Mouse (Mus musculus) layer of hippocampus, postnatal 36 days (tissue): Measurements from ENCODE around the gene Olfr738. TPM values are rescaled to one million over a fixed set of nuclear protein-coding genes. Genes with fewer than 3 reads are reported as not detected.

ENCODE experiments used
- DNase-seq, 2 experiments: peaks; one replicate each; pipeline ENCODE4 v3.0.0; 2022
- total RNA-seq, 2 experiments: library from RNA; stranded (reverse); gene quantifications; 2 replicates each; pipeline ENCODE4 v1.2.3; 2021

Olfr738 gene
- not detected for total RNA-seq

- DNase-seq: no peak
These were observed at the start of gene Olfr738 for GRCm38 (mm10) chr14:50407268-50407667. TSS of gene Olfr738 (plus strand) at chr14:50407568.

GRCm38 (mm10) chr14:50357593-50357992 is 49.8 kb upstream of the Olfr738 start, which contains the start of gene Tlr11:
TSS of gene Tlr11 (plus strand) at chr14:50357914.
- no peak for DNase-seq

- DNase-seq: no peak
These were observed 46.9 kb upstream of the Olfr738 start for GRCm38 (mm10) chr14:50360480-50360879.

- DNase-seq: no peak
These were observed 43.8 kb upstream of the Olfr738 start for GRCm38 (mm10) chr14:50363561-50363960.

GRCm38 (mm10) chr14:50380863-50381262 is 26.5 kb upstream of the Olfr738 start, which contains the start of gene Olfr736:
TSS of gene Olfr736 (plus strand) at chr14:50381163.
- DNase-seq: no peak

- DNase-seq: no peak
These were observed 11.0 kb downstream of the Olfr738 start, which contains the start of gene Olfr739 for GRCm38 (mm10) chr14:50418326-50418725. TSS of gene Olfr739 (plus strand) at chr14:50418626.

- DNase-seq: no peak
These were observed 37.9 kb downstream of the Olfr738 start, which contains the start of gene Olfr740 for GRCm38 (mm10) chr14:50445245-50445644. TSS of gene Olfr740 (plus strand) at chr14:50445545.

Other genes with a start within 250 kb of the Olfr738 start
- gene Olfr730, start 219.4 kb upstream of the Olfr738 start, total RNA-seq: not detected
- not detected for gene Olfr731, start 165.7 kb upstream of the Olfr738 start, total RNA-seq
- gene Olfr732, start 123.4 kb upstream of the Olfr738 start, total RNA-seq: not detected
- not detected for gene Olfr733, start 106.0 kb upstream of the Olfr738 start, total RNA-seq
- not detected for gene Olfr734, start 80.8 kb upstream of the Olfr738 start, total RNA-seq
- not detected for gene Olfr735, start 58.7 kb upstream of the Olfr738 start, total RNA-seq
- not detected for gene Tlr11, start 49.7 kb upstream of the Olfr738 start, total RNA-seq
- gene Olfr736, start 26.4 kb upstream of the Olfr738 start, total RNA-seq: not detected
- not detected for gene Olfr739, start 11.1 kb downstream of the Olfr738 start, total RNA-seq
- gene Olfr740, start 38.0 kb downstream of the Olfr738 start, total RNA-seq: not detected
- not detected for gene Olfr741, start 65.2 kb downstream of the Olfr738 start, total RNA-seq
- not detected for gene Olfr742, start 96.0 kb downstream of the Olfr738 start, total RNA-seq
- not detected for gene Olfr743, start 114.3 kb downstream of the Olfr738 start, total RNA-seq
- gene Olfr744, start 207.3 kb downstream of the Olfr738 start, total RNA-seq: not detected
- gene Olfr745, start 231.8 kb downstream of the Olfr738 start, total RNA-seq: not detected
- not detected for gene Olfr746, start 239.5 kb downstream of the Olfr738 start, total RNA-seq